In the genomic region with DNA sequence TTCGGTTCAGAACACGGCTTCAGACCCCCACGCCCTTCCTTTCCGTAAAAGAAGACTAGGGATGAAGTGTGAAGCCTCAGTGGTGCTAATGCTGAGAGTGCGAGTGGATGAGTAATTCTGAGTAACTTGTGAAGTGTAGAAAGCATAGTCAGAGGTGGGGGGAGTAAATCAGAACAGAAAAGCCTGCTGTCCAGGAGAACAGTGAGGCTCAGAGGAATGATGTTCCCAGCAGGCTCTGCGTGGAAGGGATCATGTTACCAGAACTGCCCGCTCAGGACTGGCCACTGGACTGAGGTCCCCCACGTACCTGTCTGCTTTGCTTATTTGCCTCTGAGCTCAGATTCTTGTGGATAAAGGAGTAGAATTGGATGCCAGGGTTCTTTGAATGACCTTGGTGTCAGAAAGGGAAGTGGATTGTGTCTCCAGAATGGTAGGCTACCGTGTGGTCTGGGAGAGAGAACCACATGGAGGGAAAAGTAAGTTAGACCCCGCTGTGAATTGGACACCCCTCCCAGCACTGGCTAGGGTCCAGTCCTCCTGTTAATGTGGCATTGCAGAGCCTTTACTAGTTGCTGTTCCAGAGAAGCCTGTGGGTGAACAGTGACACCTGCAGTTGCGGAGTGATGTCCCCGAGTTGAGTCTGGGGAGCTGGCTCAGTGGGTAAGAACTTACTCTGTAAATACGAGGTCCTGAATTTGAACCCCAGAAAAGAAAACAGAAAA, we compare ENCODE assay signal across 12 mouse cellular contexts. TPM values are rescaled to one million over a fixed set of nuclear protein-coding genes. Genes with fewer than 3 reads are reported as not detected.
DNase-seq lines count a peak whose midpoint lies in the region; ATAC-seq and TF ChIP-seq lines count a peak whose summit lies in the region.
"Had no signal": no experiment of that assay in that cellular context is flagged by ENCODE, and none has a peak within 500 bp of the region (broad histone marks: within the 10 kb centered on the region; RNA-seq: fewer than 3 reads in every experiment).

No protein-coding gene starts in this region.

- peaks cover 2% of the 10 kb centered on the region; the same call in 1 of the 2 replicates for H3K4me1 ChIP-seq in heart, adult 2 months (ENCODE audit: control insufficient read depth, insufficient read depth, low read length)
- H3K4me1 ChIP-seq in neural tube, embryonic 11.5 days (ENCODE audit: control insufficient read depth, insufficient read depth, low read length): no peaks in the 10 kb centered on the region
- H3K4me1 ChIP-seq in kidney, embryonic 14.5 days (ENCODE audit: control insufficient read depth, insufficient read depth, low read length): no peaks in the 10 kb centered on the region
- H3K4me1 ChIP-seq: neural tube, embryonic 15.5 days had no signal

- peaks cover 4% of the 10 kb centered on the region for H3K36me3 ChIP-seq in heart, adult 2 months (ENCODE audit: control insufficient read depth, insufficient read depth, low read length)
- H3K36me3 ChIP-seq in neural tube, embryonic 11.5 days (ENCODE audit: control insufficient read depth, insufficient read depth, low read length): no peaks in the 10 kb centered on the region
- H3K36me3 ChIP-seq in kidney, embryonic 14.5 days (ENCODE audit: control insufficient read depth, insufficient read depth, low read length): peaks cover 25% of the 10 kb centered on the region

- DNase-seq in heart, adult 11 months: peak; percentile 82
- no peak for DNase-seq in heart, adult 2 months
- no peak for DNase-seq in neural tube, embryonic 11.5 days (ENCODE audit: low spot score)
- DNase-seq in neural tube, embryonic 10.5 days (ENCODE audit: extremely low spot score, low spot score): no peak
- DNase-seq in layer of hippocampus, postnatal 25 days (ENCODE audit: extremely low spot score in 1 of 2, low spot score in 1 of 2): no peak
- DNase-seq in ovary, postnatal 36 days (ENCODE audit: low spot score): no peak
- no peak for DNase-seq in spleen, postnatal 10 days (ENCODE audit: low spot score in 2 of 2)
- DNase-seq: gastrocnemius, adult 2 months; layer of hippocampus, postnatal 36 days; lung, adult 2 months had no signal

- TF ChIP-seq EP300 in heart, adult 2 months (IDR thresholded peaks at IDR 0.05; ENCODE audit: insufficient read depth, low read depth, low read length): no peak

- no peak overlapping the region for H3K4me2 ChIP-seq in neural tube, embryonic 11.5 days (ENCODE audit: low read depth)
- H3K4me2 ChIP-seq in kidney, embryonic 14.5 days (replicated peaks; ENCODE audit: low read depth, low read length): no peak overlapping the region
- H3K4me2 ChIP-seq: neural tube, embryonic 15.5 days had no signal

- H3K27ac ChIP-seq in heart, adult 2 months: no peak overlapping the region
- H3K27ac ChIP-seq in neural tube, embryonic 11.5 days (ENCODE audit: low read depth, low read length): 0 out of 2 replicates have a peak overlapping the region, but pooled peaks have one; percentile 8
- H3K27ac ChIP-seq in kidney, embryonic 14.5 days (ENCODE audit: low read depth, low read length): peak overlapping the region; percentile 37
- H3K27ac ChIP-seq: gastrocnemius, adult 2 months; neural tube, embryonic 15.5 days had no signal

- TF ChIP-seq POLR2A in heart, adult 2 months (IDR thresholded peaks at IDR 0.05; ENCODE audit: insufficient read depth, low read depth, low read length): no peak

- H3K9me3 ChIP-seq in neural tube, embryonic 11.5 days (ENCODE audit: control insufficient read depth, low read length): no peaks in the 10 kb centered on the region
- H3K9me3 ChIP-seq in kidney, embryonic 14.5 days (ENCODE audit: control insufficient read depth, low read length): no peaks in the 10 kb centered on the region
- H3K9me3 ChIP-seq: neural tube, embryonic 15.5 days had no signal

- H3K27me3 ChIP-seq in heart, adult 2 months (ENCODE audit: control insufficient read depth, insufficient read depth, low read length): no peaks in the 10 kb centered on the region
- no peaks in the 10 kb centered on the region for H3K27me3 ChIP-seq in neural tube, embryonic 11.5 days (ENCODE audit: control insufficient read depth, insufficient read depth, low read length)
- no peaks in the 10 kb centered on the region for H3K27me3 ChIP-seq in kidney, embryonic 14.5 days (ENCODE audit: control insufficient read depth, insufficient read depth, low read length)
- H3K27me3 ChIP-seq: neural tube, embryonic 15.5 days had no signal

- H3K79me2 ChIP-seq in heart, adult 2 months (replicated peaks; ENCODE audit: control insufficient read depth, insufficient read depth, low read length): no peaks in the 10 kb centered on the region

- 75% methylated on average over 13 of the region's 13 CpGs for WGBS in heart, adult 2 months
- 71% methylated on average over 13 of the region's 13 CpGs for WGBS in neural tube, embryonic 11.5 days
- 42% methylated on average over 13 of the region's 13 CpGs for WGBS in kidney, embryonic 14.5 days

- ATAC-seq in neural tube, embryonic 11.5 days (ENCODE audit: insufficient read depth, low FRiP score, low TSS enrichment): no peak
- peak; percentile 70 for ATAC-seq in kidney, embryonic 14.5 days (ENCODE audit: low FRiP score, low TSS enrichment)

- TF ChIP-seq CTCF in heart, adult 2 months (IDR thresholded peaks at IDR 0.05): no peak

- H3K9ac ChIP-seq in heart, adult 2 months (ENCODE audit: low read depth, low read length): no peak overlapping the region
- H3K9ac ChIP-seq in neural tube, embryonic 11.5 days (ENCODE audit: low read length): no peak overlapping the region
- no peak overlapping the region for H3K9ac ChIP-seq in kidney, embryonic 14.5 days (ENCODE audit: low read depth, low read length)
- H3K9ac ChIP-seq: neural tube, embryonic 15.5 days had no signal

- intact Hi-C loops in heart, adult 2 months (cut with DNase I): no loop called here

- H3K4me3 ChIP-seq in heart, adult 2 months: no peak overlapping the region
- no peak overlapping the region for H3K4me3 ChIP-seq in neural tube, embryonic 11.5 days (ENCODE audit: low read depth, low read length)
- no peak overlapping the region for H3K4me3 ChIP-seq in kidney, embryonic 14.5 days (ENCODE audit: low read length)
- H3K4me3 ChIP-seq: gastrocnemius, adult 2 months; neural tube, embryonic 15.5 days had no signal

RNA-seq across cellular contexts. Expression of a gene that starts 40.6 kb away (rescaled TPM):
- total RNA-seq in heart, adult 2 months (2021): 10 to 100 TPM; 37.9 to 39.6 TPM
- 17.4 and 17.9 TPM in 2 replicates for polyA plus RNA-seq in heart, adult 2 months (2012; rRNA removed)
- polyA plus RNA-seq in neural tube, embryonic 11.5 days (2014; fragmentation: Nextera tagmentation; extraction: Ambion mirVana): 21.8 and 23.0 TPM in 2 replicates
- 17.2 and 27.6 TPM in 2 replicates for polyA plus RNA-seq in kidney, embryonic 14.5 days (2014; fragmentation: Nextera tagmentation; extraction: Ambion mirVana)
- 10 to 100 TPM; 42.8 to 44.9 TPM for total RNA-seq in layer of hippocampus, postnatal 25 days (2021)
